Mouse (Mus musculus): ENCODE results near the gene Olfr441.

- TF ChIP-seq POLR2A (IDR thresholded peaks at IDR 0.05; ENCODE audit: low read depth, low read length): no peak
- no peak for TF ChIP-seq CTCF (conservative IDR thresholded peaks at IDR 0.05 in 1 of 2, IDR thresholded peaks at IDR 0.05 in 1 of 2; ENCODE audit: low read depth in 2 of 2, low read length in 2 of 2)
- TF ChIP-seq ETS1 (conservative IDR thresholded peaks at IDR 0.05; ENCODE audit: low read depth, low read length): no peak
These were observed 56.8 kb downstream of the Olfr441 start, which contains the start of gene Olfr437 for GRCm38 (mm10) chr6:43162982-43163381.

All from CH12.LX (cell line).